Mouse (Mus musculus): ENCODE measurements around the gene Tph2. TPM values are rescaled to one million over a fixed set of nuclear protein-coding genes. Genes with fewer than 3 reads are reported as not detected.

Tph2 gene
- not detected in 2 replicates for polyA plus RNA-seq (2015; fragmentation: Nextera tagmentation; extraction: Ambion mirVana)

GRCm38 (mm10) chr10:115184697-115185096 is at the start of gene Tph2:
Gene Tph2, minus strand, starts transcription at chr10:115185022.
- ATAC-seq (ENCODE audit: extremely low read depth, insufficient number of reproducible peaks, low FRiP score, low TSS enrichment): no peak
- H3K36me3 ChIP-seq: no peaks in the 10 kb centered on the region

GRCm38 (mm10) chr10:115233798-115234197 is 49.0 kb upstream of the Tph2 start:
- H3K36me3 ChIP-seq: peaks cover 67% of the 10 kb centered on the region
- H3K27me3 ChIP-seq (replicated peaks): no peaks in the 10 kb centered on the region
- H3K4me2 ChIP-seq: no peak overlapping the region
- no peak overlapping the region for H3K27ac ChIP-seq (replicated peaks)
- H3K9ac ChIP-seq: no peak overlapping the region
- no peak for ATAC-seq (ENCODE audit: extremely low read depth, insufficient number of reproducible peaks, low FRiP score, low TSS enrichment)
- H3K4me3 ChIP-seq: no peak overlapping the region
- no peaks in the 10 kb centered on the region for H3K4me1 ChIP-seq
- no peaks in the 10 kb centered on the region for H3K9me3 ChIP-seq
- WGBS: 87% methylated on average over 3 of the region's 3 CpGs

More at GRCm38 (mm10) chr10:115184697-115185096, at the start of gene Tph2:
- Histone ChIP-seq H3K4me2 (no peak within 1 kb of the TSS), H3K4me3 (no peak within 1 kb of the TSS), H3K27me3 (replicated peaks) (no peaks in the 10 kb centered on the region), H3K9ac (no peak within 1 kb of the TSS), H3K27ac (replicated peaks) (no peak within 1 kb of the TSS), H3K4me1 (no peaks in the 10 kb centered on the region), H3K9me3 (no peaks in the 10 kb centered on the region)
- 8% methylated on average over 9 of the region's 9 CpGs for WGBS

GRCm38 (mm10) chr10:115232513-115232912 is 47.7 kb upstream of the Tph2 start:
- H3K4me1 ChIP-seq: no peaks in the 10 kb centered on the region
- no peak overlapping the region for H3K9ac ChIP-seq
- no peak overlapping the region for H3K4me3 ChIP-seq
- no peak overlapping the region for H3K27ac ChIP-seq (replicated peaks)
- peaks cover 65% of the 10 kb centered on the region for H3K36me3 ChIP-seq
- H3K4me2 ChIP-seq: no peak overlapping the region
- WGBS: 93% methylated on average over 3 of the region's 3 CpGs
- no peak for ATAC-seq (ENCODE audit: extremely low read depth, insufficient number of reproducible peaks, low FRiP score, low TSS enrichment)
- H3K9me3 ChIP-seq: no peaks in the 10 kb centered on the region
- no peaks in the 10 kb centered on the region for H3K27me3 ChIP-seq (replicated peaks)

GRCm38 (mm10) chr10:115229023-115229422 is 44.2 kb upstream of the Tph2 start:
- Histone ChIP-seq H3K4me2 (no peak overlapping the region), H3K27ac (replicated peaks) (no peak overlapping the region), H3K9me3 (no peaks in the 10 kb centered on the region), H3K4me3 (no peak overlapping the region), H3K27me3 (replicated peaks) (no peaks in the 10 kb centered on the region), H3K36me3 (peaks cover 60% of the 10 kb centered on the region), H3K9ac (no peak overlapping the region), H3K4me1 (peaks cover under 1% of the 10 kb centered on the region; the same call in 1 of the 2 replicates)
- no peak for ATAC-seq (ENCODE audit: extremely low read depth, insufficient number of reproducible peaks, low FRiP score, low TSS enrichment)
- WGBS: 79% methylated on average over 9 of the region's 9 CpGs

- Histone ChIP-seq H3K36me3 (peaks cover 42% of the 10 kb centered on the region), H3K27ac (replicated peaks) (no peak overlapping the region), H3K9me3 (no peaks in the 10 kb centered on the region), H3K9ac (no peak overlapping the region), H3K4me1 (peaks cover 8% of the 10 kb centered on the region), H3K4me3 (no peak overlapping the region), H3K4me2 (no peak overlapping the region), H3K27me3 (replicated peaks) (no peaks in the 10 kb centered on the region)
- ATAC-seq (ENCODE audit: extremely low read depth, insufficient number of reproducible peaks, low FRiP score, low TSS enrichment): no peak
- WGBS: 90% methylated on average over 7 of the region's 7 CpGs
These were observed 41.8 kb upstream of the Tph2 start for GRCm38 (mm10) chr10:115226586-115226985.

GRCm38 (mm10) chr10:115223845-115224244 is 39.0 kb upstream of the Tph2 start:
- Histone ChIP-seq H3K27me3 (replicated peaks) (no peaks in the 10 kb centered on the region), H3K4me3 (no peak overlapping the region), H3K4me2 (no peak overlapping the region), H3K9ac (no peak overlapping the region), H3K9me3 (no peaks in the 10 kb centered on the region), H3K4me1 (peaks cover 8% of the 10 kb centered on the region), H3K27ac (replicated peaks) (no peak overlapping the region), H3K36me3 (peaks cover 50% of the 10 kb centered on the region)
- 86% methylated on average over 3 of the region's 3 CpGs for WGBS
- no peak for ATAC-seq (ENCODE audit: extremely low read depth, insufficient number of reproducible peaks, low FRiP score, low TSS enrichment)

- H3K27ac ChIP-seq (replicated peaks): no peak overlapping the region
- H3K4me1 ChIP-seq: no peaks in the 10 kb centered on the region
- H3K4me2 ChIP-seq: no peak overlapping the region
- H3K9me3 ChIP-seq: no peaks in the 10 kb centered on the region
- H3K9ac ChIP-seq: no peak overlapping the region
- peaks cover 83% of the 10 kb centered on the region for H3K36me3 ChIP-seq
- H3K4me3 ChIP-seq: no peak overlapping the region
- ATAC-seq (ENCODE audit: extremely low read depth, insufficient number of reproducible peaks, low FRiP score, low TSS enrichment): no peak
- no peaks in the 10 kb centered on the region for H3K27me3 ChIP-seq (replicated peaks)
- 92% methylated on average over 11 of the region's 11 CpGs for WGBS
These were observed 28.2 kb upstream of the Tph2 start for GRCm38 (mm10) chr10:115212916-115213580.

GRCm38 (mm10) chr10:115205825-115206224 is 21.0 kb upstream of the Tph2 start:
- no peak overlapping the region for H3K4me2 ChIP-seq
- WGBS: 79% methylated on average over 3 of the region's 3 CpGs
- ATAC-seq (ENCODE audit: extremely low read depth, insufficient number of reproducible peaks, low FRiP score, low TSS enrichment): no peak

GRCm38 (mm10) chr10:115205284-115205683 is 20.5 kb upstream of the Tph2 start:
- no peak overlapping the region for H3K9ac ChIP-seq
- no peaks in the 10 kb centered on the region for H3K9me3 ChIP-seq
- H3K4me3 ChIP-seq: no peak overlapping the region
- ATAC-seq (ENCODE audit: extremely low read depth, insufficient number of reproducible peaks, low FRiP score, low TSS enrichment): no peak
- H3K27me3 ChIP-seq (replicated peaks): no peaks in the 10 kb centered on the region
- peaks cover 76% of the 10 kb centered on the region for H3K36me3 ChIP-seq
- H3K27ac ChIP-seq (replicated peaks): no peak overlapping the region
- H3K4me1 ChIP-seq: peaks cover 6% of the 10 kb centered on the region; the same call in 1 of the 2 replicates
- H3K4me2 ChIP-seq: no peak overlapping the region
- 33% methylated on average over 1 of the region's 1 CpGs for WGBS

More at GRCm38 (mm10) chr10:115205825-115206224, 21.0 kb upstream of the Tph2 start:
- no peaks in the 10 kb centered on the region for H3K27me3 ChIP-seq (replicated peaks)
- no peak overlapping the region for H3K27ac ChIP-seq (replicated peaks)
- H3K9me3 ChIP-seq: no peaks in the 10 kb centered on the region
- no peak overlapping the region for H3K9ac ChIP-seq
- peaks cover 6% of the 10 kb centered on the region; the same call in 1 of the 2 replicates for H3K4me1 ChIP-seq
- H3K4me3 ChIP-seq: no peak overlapping the region
- H3K36me3 ChIP-seq: peaks cover 76% of the 10 kb centered on the region

- no peaks in the 10 kb centered on the region for H3K9me3 ChIP-seq
These were observed 6.4 kb upstream of the Tph2 start for GRCm38 (mm10) chr10:115191214-115191613.

GRCm38 (mm10) chr10:115187390-115187789 is 2.6 kb upstream of the Tph2 start:
- H3K9me3 ChIP-seq: no peaks in the 10 kb centered on the region
- H3K36me3 ChIP-seq: no peaks in the 10 kb centered on the region
- no peak overlapping the region for H3K4me2 ChIP-seq
- H3K9ac ChIP-seq: no peak overlapping the region
- ATAC-seq (ENCODE audit: extremely low read depth, insufficient number of reproducible peaks, low FRiP score, low TSS enrichment): no peak
- H3K27ac ChIP-seq (replicated peaks): no peak overlapping the region
- H3K4me3 ChIP-seq: no peak overlapping the region
- WGBS: 64% methylated on average over 1 of the region's 1 CpGs
- H3K4me1 ChIP-seq: no peaks in the 10 kb centered on the region
- no peaks in the 10 kb centered on the region for H3K27me3 ChIP-seq (replicated peaks)

More at GRCm38 (mm10) chr10:115191214-115191613, 6.4 kb upstream of the Tph2 start:
- H3K27me3 ChIP-seq (replicated peaks): no peaks in the 10 kb centered on the region
- 0 out of 2 replicates have a peak, but pooled peaks cover 4% of the 10 kb centered on the region for H3K36me3 ChIP-seq
- no peaks in the 10 kb centered on the region for H3K4me1 ChIP-seq
- no peak overlapping the region for H3K4me3 ChIP-seq
- ATAC-seq (ENCODE audit: extremely low read depth, insufficient number of reproducible peaks, low FRiP score, low TSS enrichment): no peak
- H3K9ac ChIP-seq: no peak overlapping the region
- H3K4me2 ChIP-seq: no peak overlapping the region
- H3K27ac ChIP-seq (replicated peaks): no peak overlapping the region
- 73% methylated on average over 7 of the region's 7 CpGs for WGBS

- Histone ChIP-seq H3K9ac (no peak overlapping the region), H3K36me3 (no peaks in the 10 kb centered on the region), H3K4me1 (no peaks in the 10 kb centered on the region), H3K27ac (replicated peaks) (no peak overlapping the region), H3K9me3 (no peaks in the 10 kb centered on the region), H3K4me2 (no peak overlapping the region), H3K27me3 (replicated peaks) (no peaks in the 10 kb centered on the region), H3K4me3 (no peak overlapping the region)
- 61% methylated on average over 3 of the region's 3 CpGs for WGBS
- no peak for ATAC-seq (ENCODE audit: extremely low read depth, insufficient number of reproducible peaks, low FRiP score, low TSS enrichment)
These were observed 3.8 kb downstream of the Tph2 start for GRCm38 (mm10) chr10:115181034-115181433.
